Mouse (Mus musculus): ENCODE measurements around the gene Slc16a13.
"Not testable (repeated sequence)": the region's sequence is repeated elsewhere in the genome, so short reads cannot be mapped to it uniquely, and the experiment has no call there.

Gene Slc16a13

DNA sequence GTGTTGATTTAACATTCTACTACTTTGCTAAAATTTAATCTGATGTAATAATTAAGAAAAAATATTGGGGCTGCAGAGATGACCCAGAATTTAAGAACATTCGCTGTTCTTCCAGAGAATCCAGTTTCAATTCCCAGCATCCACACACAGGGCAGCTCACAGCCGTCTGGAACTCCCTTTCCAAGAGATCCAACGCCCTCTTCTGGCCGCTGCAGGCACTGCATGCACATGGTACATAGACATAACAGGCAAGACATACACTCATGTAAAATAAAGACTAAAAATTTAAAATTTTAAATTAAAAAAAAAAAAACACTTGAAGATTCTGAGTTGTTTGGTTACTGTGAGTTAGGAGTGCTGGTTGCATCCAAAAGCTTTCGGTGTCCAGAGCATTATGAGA, 48.6 kb downstream of the Slc16a13 start:
- DNase-seq (ENCODE audit: low read depth, low spot score): no peak

GRCm38 (mm10) chr11:70171847-70172246, 49.0 kb downstream of the Slc16a13 start:
- peak; percentile 15 for DNase-seq (ENCODE audit: low read depth, low spot score)

DNA sequence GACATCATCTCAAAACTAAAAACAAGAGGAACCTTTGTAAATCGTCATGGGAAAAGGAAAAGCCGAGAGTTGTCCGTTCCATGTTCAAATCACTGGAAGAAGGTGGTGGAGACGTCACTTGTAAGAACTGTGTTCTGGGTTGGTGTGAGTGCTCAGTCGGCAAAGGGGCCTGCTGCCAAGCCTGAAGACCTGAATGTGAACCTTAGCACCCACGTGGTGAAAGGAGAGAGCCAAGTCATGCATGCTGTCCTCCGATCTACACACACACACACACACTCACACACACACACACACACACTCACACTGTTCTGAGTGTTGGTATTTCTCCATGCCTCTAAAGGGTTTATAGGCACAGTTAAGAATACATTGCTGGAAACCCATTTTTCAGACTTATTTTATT, 49.7 kb downstream of the Slc16a13 start:
- DNase-seq (ENCODE audit: low read depth, low spot score): no peak

- no peak for DNase-seq (ENCODE audit: low read depth, low spot score)
Measured at GRCm38 (mm10) chr11:70170291-70170690, 50.6 kb downstream of the Slc16a13 start.

GRCm38 (mm10) chr11:70169471-70169870, 51.4 kb downstream of the Slc16a13 start:
- DNase-seq (ENCODE audit: low read depth, low spot score): not testable (repeated sequence)

DNA sequence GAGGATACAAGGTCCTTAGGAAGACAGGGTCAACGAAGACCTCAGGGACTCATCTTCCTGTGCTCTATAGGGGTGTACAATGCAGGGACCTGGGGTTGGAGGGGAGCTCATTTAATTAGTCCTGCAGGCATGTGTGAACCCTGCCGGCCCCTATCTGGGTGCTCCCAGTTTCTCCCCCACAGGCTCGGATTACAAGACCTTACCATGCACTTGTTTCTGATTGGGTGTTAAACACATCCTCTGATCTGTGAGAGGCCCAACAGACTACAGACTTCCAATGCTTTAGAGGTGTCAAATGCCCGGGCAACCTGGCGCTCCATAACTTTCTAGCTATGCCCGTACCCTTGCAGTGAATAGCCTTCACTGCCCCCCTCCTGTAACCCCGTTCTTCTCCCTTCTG, 52.7 kb downstream of the Slc16a13 start:
- DNase-seq (ENCODE audit: low read depth, low spot score): no peak

Measured in retina, adult 2 months (tissue).